Mouse (Mus musculus) urinary bladder, postnatal 10 days (tissue): Measurements from ENCODE around the gene Romo1.
A peak's percentile ranks its signal among the peaks of the same experiment; 100 is the strongest.
"Not testable (repeated sequence)": the region's sequence is repeated elsewhere in the genome, so short reads cannot be mapped to it uniquely, and the experiment has no call there.

Experiments used
- DNase-seq: peaks from one replicate; pipeline ENCODE4 v3.0.0; 2022; ENCODE audit warnings: low spot score

The Romo1 gene

GRCm38 (mm10) chr2:156180094-156180821, 36.4 kb downstream of the Romo1 start, which contains the start of gene Rbm39:
Gene Rbm39, minus strand, starts transcription at chr2:156180238.
- DNase-seq: peak; percentile 100

- no peak for DNase-seq
Measured at GRCm38 (mm10) chr2:156180824-156181590, 37.2 kb downstream of the Romo1 start.

- DNase-seq: no peak
Measured at GRCm38 (mm10) chr2:156181592-156181991, 37.8 kb downstream of the Romo1 start.

DNA sequence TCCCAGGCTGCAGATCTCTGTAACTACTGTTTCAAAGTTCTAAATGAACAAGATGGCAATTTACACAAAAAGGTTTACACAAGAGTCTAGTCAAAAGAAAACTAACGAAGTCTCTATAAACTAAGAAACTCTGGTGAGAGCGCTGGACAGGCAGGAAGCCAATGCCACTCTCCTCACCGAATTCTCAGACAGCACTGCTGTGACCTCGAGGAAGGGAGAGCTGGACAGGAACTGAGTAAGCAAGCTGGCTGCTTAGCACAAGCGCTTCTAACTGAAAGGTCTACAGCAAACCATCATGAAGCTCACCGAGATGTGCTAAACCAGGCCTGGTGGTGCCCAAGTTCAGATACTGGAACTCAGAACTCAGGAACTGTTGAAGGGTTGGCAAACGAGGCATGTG, 45.4 kb downstream of the Romo1 start:
- DNase-seq: not testable (repeated sequence)

- no peak for DNase-seq
Measured at GRCm38 (mm10) chr2:156190004-156190896, 46.4 kb downstream of the Romo1 start.

- DNase-seq: no peak
Measured at GRCm38 (mm10) chr2:156191540-156191939, 47.7 kb downstream of the Romo1 start.

DNA sequence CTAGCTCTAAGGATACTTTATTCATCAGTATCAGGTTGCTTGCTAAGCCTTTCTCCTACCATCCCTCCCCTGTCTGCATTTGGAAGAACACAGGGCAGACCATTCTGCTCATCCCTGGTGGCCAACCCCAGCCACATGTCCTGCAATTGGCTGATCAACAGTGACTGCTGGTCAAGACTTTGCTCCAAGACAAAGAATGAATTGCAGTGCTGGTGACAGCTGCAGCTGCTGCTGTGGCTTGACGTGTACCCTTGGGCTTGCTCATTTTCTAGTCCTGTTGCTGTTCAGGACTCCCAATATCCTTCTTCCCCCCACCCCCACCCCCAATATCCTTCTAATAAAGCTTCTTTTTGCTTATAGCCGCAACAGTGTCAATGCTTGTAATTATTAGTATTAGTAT, 48.2 kb downstream of the Romo1 start:
- DNase-seq: no peak

DNA sequence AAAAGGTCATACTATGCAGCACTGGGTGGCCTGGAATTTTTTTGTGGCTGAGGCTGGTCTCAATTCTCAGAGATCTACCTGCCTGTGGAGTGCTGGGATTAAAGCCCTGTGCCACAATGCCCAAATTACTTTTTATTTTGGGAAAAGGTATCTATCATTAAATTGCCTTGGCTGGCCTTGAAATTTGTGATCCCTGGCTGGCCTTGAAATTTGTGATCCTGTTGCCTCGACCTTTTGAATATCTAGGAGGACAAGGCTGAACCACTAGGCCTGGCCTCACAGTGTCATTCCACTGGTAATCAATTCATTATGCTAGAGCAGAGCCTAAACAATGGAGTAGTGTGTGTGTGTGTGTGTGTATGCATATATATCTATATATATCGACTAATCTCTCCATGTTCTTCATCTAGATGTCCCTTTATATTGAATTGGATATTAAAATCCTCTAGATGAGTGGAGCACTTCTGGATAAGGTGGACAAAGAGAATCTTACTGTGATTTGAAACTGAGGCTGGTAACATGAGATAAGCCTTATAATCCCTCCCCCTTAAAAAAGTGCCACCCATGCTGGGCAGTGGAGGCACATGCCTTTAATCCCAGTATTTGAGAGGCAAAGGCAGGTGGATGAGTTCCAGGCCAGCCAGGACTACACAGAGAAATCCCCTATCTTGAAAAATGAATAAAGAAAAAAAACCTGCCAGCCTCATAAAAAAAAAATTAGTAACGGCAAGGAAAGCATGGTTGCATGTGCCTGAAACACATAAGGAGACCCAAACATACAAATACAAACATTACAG, 49.4 kb downstream of the Romo1 start:
- no peak for DNase-seq

GRCm38 (mm10) chr2:156194571-156194970, 50.7 kb downstream of the Romo1 start:
- DNase-seq: no peak
